Mouse (Mus musculus): ENCODE results near the gene Raver2. TPM values are rescaled to one million over a fixed set of nuclear protein-coding genes. Genes with fewer than 3 reads are reported as not detected.

The Raver2 gene
- total RNA-seq, 1 experiment from 2014 or later, result 0.64 TPM

GRCm38 (mm10) chr4:101167777-101168176, 99.0 kb downstream of the Raver2 start:
- peak; percentile 40 for ATAC-seq (replicated peaks; ENCODE audit: low read depth, poor library complexity, severe bottlenecking)

DNA sequence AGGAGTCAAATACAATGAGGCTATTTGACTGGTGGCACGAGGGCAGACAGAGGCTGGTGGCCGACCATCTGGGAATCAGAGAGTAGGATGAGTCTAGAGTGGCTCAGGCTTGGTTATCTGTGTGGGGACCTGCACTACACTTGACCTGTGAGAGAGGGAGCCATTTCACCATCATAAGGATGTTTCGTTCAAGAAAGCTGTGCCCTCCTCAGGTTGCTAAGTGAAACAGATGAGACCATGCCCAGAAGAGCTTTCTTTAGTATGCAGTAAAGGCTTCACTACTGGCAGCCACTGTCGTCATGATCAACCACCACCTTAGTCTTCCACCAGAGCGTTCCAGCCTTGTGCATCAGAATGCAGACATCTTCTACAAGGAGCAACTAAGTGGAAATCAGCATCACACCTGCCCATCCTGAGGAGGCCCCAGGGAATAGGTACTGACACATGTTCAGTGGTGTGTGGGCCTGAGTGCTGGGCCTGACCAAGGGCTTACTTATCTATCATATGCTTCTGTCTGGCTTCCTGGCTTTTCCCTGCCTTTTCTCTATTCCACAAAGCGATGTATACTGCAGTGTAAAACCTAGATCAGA, 99.5 kb downstream of the Raver2 start:
- ATAC-seq (replicated peaks; ENCODE audit: low read depth, poor library complexity, severe bottlenecking), result peak; percentile 64

GRCm38 (mm10) chr4:101172738-101173137, 104.0 kb downstream of the Raver2 start:
- ATAC-seq (replicated peaks; ENCODE audit: low read depth, poor library complexity, severe bottlenecking), result peak; percentile 79

DNA sequence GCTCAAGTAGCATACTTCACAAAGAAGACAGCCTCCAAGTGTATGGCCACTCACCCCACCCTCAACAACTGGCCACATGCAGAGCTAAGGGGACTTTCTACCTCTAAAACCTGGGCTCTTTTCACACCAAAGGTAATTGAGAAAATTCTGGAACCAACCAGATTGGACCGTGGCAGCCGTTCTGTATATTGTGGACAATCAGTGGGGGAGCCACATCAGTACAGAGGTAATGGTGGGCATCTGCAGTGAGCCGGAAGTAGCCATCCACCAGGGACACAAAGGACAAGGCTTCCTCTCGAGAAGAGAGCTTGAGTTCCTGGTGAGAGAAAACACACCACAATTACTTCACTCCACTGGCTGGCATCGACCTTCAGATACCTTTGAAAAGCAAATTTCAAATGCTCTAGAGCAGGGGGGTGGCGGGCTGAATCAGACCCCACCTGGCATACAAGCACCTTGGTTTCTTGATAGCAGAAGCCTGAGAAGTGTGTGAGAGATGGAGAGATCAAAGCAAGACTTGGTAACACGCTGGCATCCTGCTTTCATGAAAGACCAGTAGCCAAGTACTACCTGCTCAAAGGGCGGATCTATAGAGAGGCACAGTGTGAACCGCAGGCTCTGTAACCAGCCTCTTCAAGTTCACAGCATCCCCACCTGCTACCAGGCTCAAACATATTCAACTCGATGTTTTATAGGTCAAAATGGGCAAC, 106.3 kb downstream of the Raver2 start:
- ATAC-seq (replicated peaks; ENCODE audit: low read depth, poor library complexity, severe bottlenecking), result no peak

GRCm38 (mm10) chr4:101176123-101176522, 107.3 kb downstream of the Raver2 start:
- peak; percentile 50 for ATAC-seq (replicated peaks; ENCODE audit: low read depth, poor library complexity, severe bottlenecking)

DNA sequence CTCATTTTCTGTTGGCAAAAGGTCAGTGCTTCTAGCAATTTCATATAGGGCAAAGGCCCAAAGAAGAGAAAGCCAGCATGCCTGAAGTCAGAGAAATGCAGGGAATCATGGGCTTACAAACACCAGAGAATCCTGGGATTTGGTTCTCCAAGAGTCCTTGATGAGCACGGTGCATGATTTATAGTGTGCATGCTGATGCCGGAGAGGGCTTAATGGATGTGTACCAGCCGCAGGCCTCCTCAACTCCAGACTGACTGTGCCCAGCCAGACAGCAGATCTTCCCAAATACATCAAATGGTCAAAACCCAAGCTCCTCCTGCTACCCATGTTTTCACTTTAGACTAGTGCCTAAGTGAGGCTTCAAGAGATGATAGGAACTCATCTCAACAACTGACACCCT, 109.0 kb downstream of the Raver2 start:
- ATAC-seq (replicated peaks; ENCODE audit: low read depth, poor library complexity, severe bottlenecking), result no peak

GRCm38 (mm10) chr4:101179076-101179475, 110.3 kb downstream of the Raver2 start:
- no peak for ATAC-seq (replicated peaks; ENCODE audit: low read depth, poor library complexity, severe bottlenecking)

DNA sequence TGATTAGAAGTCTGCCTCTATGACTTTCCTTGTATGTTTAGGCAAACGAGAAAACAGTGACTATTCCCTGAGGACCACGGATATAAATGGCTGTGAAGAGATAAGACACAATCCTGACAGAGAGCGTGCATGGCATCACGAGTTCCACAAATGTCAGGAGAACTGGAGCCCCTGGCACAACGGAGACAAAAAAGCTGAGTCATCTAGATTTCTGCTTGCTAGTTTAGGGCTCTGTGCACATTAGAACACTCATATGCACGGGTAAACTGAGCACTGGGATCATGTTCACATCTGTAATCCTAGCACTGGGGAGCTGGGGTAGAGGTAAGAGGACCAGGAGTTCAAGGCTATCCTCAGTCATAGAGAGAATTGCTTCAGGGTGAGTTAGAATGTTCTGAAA, 111.1 kb downstream of the Raver2 start:
- ATAC-seq (replicated peaks; ENCODE audit: low read depth, poor library complexity, severe bottlenecking), result no peak

- no peak for ATAC-seq (replicated peaks; ENCODE audit: low read depth, poor library complexity, severe bottlenecking)
Measured at GRCm38 (mm10) chr4:101180681-101181080, 111.9 kb downstream of the Raver2 start.

- peak; percentile 77 for ATAC-seq (replicated peaks; ENCODE audit: low read depth, poor library complexity, severe bottlenecking)
Measured at GRCm38 (mm10) chr4:101182603-101183011, 113.8 kb downstream of the Raver2 start.

GRCm38 (mm10) chr4:101185216-101185615, 116.4 kb downstream of the Raver2 start:
- 0 out of 2 replicates have a peak, but pooled peaks have one; percentile 18 for ATAC-seq (replicated peaks; ENCODE audit: low read depth, poor library complexity, severe bottlenecking)

DNA sequence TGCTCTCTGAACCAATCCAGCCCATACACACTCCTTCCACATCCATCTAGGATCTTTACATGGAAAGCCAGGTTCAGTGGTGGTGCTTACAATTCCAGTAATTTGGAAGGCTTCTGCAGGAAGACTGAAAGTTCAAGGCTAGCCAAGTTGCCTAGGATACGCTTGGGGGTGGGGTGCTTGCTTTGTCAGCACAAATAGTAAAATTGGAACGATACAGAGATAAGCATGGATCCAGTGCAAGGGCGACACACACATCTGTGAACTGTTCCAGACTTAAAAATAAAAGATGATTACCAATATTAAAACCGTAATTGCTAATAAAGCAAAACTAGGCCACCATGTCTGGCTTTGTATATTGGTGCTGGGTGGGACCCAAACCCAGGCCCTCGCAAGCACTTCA, 117.8 kb downstream of the Raver2 start:
- no peak for ATAC-seq (replicated peaks; ENCODE audit: low read depth, poor library complexity, severe bottlenecking)

DNA sequence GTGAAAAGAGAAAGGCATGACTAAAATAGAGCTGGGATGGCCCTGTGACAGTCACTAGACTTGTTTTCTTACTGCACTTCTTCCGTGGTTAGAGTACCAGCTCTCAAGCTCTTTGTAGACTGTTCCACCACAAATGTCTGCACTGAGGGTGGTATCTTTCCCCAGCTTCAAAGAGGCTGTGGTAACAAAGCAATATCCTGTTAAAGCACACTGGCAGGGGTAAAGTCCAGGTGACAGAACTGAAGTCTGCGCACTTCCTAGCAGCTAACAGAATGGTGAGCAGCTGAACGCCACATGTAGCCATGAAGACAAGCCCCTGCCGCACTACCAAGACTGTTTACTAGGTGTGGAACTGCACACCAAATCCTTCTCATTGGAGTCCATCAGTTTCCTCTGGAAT, 118.6 kb downstream of the Raver2 start:
- no peak for ATAC-seq (replicated peaks; ENCODE audit: low read depth, poor library complexity, severe bottlenecking)

DNA sequence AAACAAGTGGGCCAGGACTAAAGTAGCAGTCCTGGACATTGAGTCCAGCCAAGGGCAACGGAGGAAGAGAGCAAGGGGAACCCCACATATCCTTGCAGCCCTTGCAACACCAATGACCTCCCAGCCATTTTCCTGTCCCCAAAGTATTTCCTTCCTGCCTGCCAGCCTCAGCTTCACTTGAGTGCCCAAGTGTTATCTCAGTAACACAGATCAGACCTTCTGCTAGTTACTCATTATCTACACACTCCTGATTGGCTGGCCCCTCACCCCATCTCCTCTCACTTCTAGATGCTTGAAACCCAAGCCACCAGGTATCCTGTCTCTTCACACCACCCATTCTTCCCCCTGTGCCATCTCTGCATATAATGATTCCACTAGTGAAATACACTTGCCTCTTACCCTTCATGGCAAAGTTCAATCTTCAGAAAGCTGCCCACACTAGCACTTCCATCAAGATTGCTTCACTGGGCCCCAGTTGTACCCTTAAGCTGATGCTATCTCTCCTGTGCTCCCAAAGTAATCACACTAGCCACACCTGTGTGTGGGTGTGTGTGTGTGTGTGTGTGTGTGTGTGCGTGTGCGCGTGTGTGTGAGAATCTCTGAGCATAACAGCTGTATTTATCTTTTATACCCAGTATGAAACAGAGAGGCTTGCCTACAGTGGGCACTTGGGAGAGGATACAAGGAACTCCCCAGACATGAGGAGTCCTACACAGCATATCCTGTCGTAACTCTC, 123.6 kb downstream of the Raver2 start:
- peak; percentile 87 for ATAC-seq (replicated peaks; ENCODE audit: low read depth, poor library complexity, severe bottlenecking)

DNA sequence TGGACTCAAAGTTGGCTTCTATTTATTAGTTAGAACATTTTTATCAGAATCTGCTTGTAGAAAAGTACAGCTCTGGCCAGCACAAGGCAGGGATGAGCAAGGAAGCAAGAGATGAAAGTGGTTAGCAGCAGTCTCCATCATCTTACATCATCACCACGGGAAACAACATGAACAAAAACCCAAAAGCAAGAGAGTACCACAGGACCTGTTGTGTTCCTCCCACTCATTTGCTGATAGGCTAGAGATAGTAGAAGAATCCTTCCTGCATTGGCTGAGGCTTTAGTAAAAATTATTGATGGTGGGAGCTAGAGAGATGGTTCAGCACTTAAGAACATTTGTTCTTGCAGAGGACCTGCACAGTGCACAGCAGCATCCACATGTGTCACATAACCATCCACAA, 125.4 kb downstream of the Raver2 start:
- no peak for ATAC-seq (replicated peaks; ENCODE audit: low read depth, poor library complexity, severe bottlenecking)

GRCm38 (mm10) chr4:101196407-101196806, 127.6 kb downstream of the Raver2 start:
- ATAC-seq (replicated peaks; ENCODE audit: low read depth, poor library complexity, severe bottlenecking), result no peak

- no peak for ATAC-seq (replicated peaks; ENCODE audit: low read depth, poor library complexity, severe bottlenecking)
Measured at GRCm38 (mm10) chr4:101197421-101198170, 128.8 kb downstream of the Raver2 start.

DNA sequence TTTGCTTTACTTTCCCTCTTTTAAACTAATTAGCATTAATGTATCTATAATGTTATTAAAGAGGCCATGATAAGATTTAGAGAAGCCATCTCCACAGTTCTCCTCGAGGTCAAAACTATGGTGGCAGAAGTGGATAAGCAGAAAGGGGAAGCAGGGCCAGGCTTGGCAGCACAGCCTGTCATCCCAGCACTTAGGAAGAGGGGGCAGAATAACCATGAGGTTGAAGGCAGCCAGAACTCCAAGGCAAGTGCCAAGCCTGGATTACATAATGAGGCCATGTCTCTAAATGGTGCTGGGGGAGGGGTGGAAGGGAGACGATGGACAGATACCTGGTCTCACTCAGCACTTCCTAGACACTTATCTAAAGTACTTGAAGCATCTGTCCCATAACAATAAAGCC, 129.6 kb downstream of the Raver2 start:
- peak; percentile 93 for ATAC-seq (replicated peaks; ENCODE audit: low read depth, poor library complexity, severe bottlenecking)

- ATAC-seq (replicated peaks; ENCODE audit: low read depth, poor library complexity, severe bottlenecking), result no peak
Measured at GRCm38 (mm10) chr4:101199433-101200081, 130.8 kb downstream of the Raver2 start.

Measured in common myeloid progenitor, adult 5-6 weeks (primary cell).